1 mouse cellular context compared by ENCODE assay signal in the genomic region with DNA sequence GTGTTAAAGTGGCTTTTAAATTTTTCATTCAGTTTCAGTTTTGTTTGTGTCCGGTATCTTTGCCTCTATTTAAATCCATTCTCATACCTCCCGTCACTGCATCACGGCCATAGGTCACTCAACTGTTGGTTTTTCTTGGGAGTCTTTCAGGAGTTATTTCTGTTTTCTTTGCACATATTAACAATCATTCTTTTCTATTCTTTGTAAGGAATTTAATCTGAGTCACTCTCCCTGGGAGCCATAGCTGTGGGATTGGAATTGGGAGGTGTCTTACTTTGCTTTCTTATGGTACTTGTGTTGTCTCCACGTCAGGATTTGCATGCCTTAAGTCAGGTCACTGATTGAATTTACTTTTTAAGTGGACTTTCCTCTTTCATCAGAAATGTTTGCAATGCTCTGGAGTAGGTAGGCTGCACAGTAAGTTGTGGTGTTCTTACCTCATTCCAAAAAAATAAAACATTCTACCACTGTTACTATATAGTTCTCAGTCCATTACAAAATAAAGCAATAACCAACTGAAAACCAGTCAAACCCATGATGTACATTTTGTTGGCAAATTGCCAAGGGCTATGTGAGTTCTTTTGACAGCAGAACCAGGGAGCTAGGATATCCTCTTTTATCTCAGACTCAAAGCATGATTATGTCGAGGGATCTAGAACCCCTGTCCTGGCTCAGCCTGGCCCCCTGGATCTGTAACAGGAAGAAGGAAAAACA.
TF ChIP-seq lines count a peak whose summit lies in the region.

No protein-coding gene starts in this region.

TF ChIP-seq in MEL, 35 proteins besides CTCF, POLR2A, EP300 and RAD21 (continued from another document):
- no peak for TF ChIP-seq TCF12 (IDR thresholded peaks at IDR 0.05; ENCODE audit: low read depth, low read length)
TF ChIP-seq in MEL: peak in this region for 0.
